Mouse (Mus musculus): ENCODE data around the gene Casp6. TPM values are rescaled to one million over a fixed set of nuclear protein-coding genes. Genes with fewer than 3 reads are reported as not detected.

Gene Casp6
- polyA plus RNA-seq, 1 experiment from 2014 or later = 53.3 TPM

DNA sequence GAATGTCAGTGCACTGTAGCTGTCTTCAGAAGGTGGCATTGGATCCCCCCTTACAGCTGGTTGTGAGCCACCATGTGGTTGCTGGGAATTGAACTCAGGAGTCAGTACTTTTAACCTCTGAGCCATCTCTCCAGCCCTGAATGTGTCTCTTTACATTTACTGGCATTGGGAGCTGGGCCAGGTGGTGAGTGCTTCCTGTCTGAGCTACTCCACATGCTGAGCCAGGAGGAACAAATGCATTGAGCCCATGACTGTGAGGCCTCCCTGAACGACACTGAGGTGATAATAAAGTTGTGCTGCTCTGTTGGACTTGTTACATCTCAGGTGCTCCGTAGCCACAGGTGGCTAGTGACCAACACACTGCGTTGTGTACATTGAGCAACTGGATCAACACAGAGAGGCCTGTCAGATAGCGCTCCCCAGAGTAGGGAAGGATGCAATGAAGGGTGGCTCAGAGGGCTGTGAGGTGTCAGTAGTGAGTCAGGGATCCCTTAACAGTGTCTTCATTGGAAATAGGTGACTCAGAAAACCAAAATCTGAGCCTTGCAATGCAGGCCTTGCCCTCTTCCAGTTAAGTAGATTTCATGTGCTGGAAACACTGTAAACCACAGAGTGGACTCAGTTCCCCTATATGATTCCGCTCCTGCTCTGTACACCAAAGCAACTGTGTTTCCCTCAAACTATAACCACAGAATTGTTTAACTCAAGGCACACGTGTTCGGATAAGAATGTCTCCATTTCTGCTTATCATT is 3.3 kb downstream of the Casp6 start:
- Histone ChIP-seq H3K4me1 (ENCODE audit: control insufficient read depth, insufficient read depth, low read length) (peaks cover 10% of the 10 kb centered on the region), H3K27ac (replicated peaks; ENCODE audit: low read depth, low read length) (no peak overlapping the region), H3K4me3 (ENCODE audit: low read depth, low read length) (no peak overlapping the region), H3K36me3 (ENCODE audit: control insufficient read depth, insufficient read depth, low read length) (peaks cover 17% of the 10 kb centered on the region), H3K4me2 (ENCODE audit: low read depth, low read length) (no peak overlapping the region), H3K9me3 (ENCODE audit: control insufficient read depth, low read length) (no peaks in the 10 kb centered on the region), H3K27me3 (replicated peaks; ENCODE audit: control insufficient read depth, insufficient read depth, low read length) (no peaks in the 10 kb centered on the region), H3K9ac (ENCODE audit: low read depth, low read length) (no peak overlapping the region)
- no peak for DNase-seq (ENCODE audit: low spot score)
- ATAC-seq (ENCODE audit: low read depth) = no peak
- WGBS = 83% methylated on average over 7 of the region's 7 CpGs

DNA sequence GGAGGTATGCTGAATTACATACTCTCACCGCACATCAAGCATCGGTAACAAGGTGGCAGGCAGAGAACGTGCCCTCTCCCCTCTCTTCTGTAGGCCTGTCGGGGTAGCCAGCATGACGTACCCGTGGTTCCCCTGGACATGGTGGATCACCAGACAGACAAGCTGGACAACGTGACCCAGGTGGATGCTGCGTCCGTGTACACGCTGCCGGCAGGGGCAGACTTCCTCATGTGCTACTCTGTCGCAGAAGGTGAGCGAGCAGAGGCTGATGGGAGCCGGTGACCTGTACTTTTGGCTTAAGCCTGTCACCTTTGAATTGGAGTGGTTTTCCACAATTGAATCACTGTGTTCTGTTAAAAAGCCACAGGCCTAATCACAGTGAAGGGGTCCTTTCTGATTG is 10.8 kb downstream of the Casp6 start:
- Histone ChIP-seq H3K4me2 (ENCODE audit: low read depth, low read length) (no peak overlapping the region), H3K9ac (ENCODE audit: low read depth, low read length) (no peak overlapping the region), H3K36me3 (ENCODE audit: control insufficient read depth, insufficient read depth, low read length) (peaks cover 68% of the 10 kb centered on the region), H3K9me3 (ENCODE audit: control insufficient read depth, low read length) (no peaks in the 10 kb centered on the region), H3K27ac (replicated peaks; ENCODE audit: low read depth, low read length) (no peak overlapping the region), H3K27me3 (replicated peaks; ENCODE audit: control insufficient read depth, insufficient read depth, low read length) (no peaks in the 10 kb centered on the region), H3K4me3 (ENCODE audit: low read depth, low read length) (no peak overlapping the region), H3K4me1 (ENCODE audit: control insufficient read depth, insufficient read depth, low read length) (no peaks in the 10 kb centered on the region)
- 96% methylated on average over 14 of the region's 14 CpGs for whole genome bisulfite sequencing
- DNase-seq (ENCODE audit: low spot score) (no peak), ATAC-seq (ENCODE audit: low read depth) (no peak)

DNA sequence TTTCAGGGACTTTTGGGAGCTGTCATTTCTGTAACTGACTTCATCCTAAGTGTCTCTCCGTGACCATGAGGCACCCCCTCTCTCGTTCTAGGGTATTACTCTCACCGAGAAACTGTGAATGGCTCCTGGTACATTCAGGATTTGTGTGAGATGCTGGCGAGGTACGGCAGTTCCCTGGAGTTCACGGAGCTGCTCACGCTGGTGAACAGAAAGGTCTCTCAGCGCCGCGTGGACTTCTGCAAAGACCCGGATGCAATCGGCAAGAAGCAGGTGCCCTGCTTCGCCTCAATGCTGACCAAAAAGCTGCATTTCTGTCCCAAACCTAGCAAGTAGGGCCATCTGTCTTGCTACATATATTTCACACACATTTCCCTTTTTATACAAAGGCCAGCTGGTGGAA is 12.0 kb downstream of the Casp6 start:
- DNase-seq (ENCODE audit: low spot score) = no peak
- peaks cover 63% of the 10 kb centered on the region for H3K36me3 ChIP-seq (ENCODE audit: control insufficient read depth, insufficient read depth, low read length)
- H3K27ac ChIP-seq (replicated peaks; ENCODE audit: low read depth, low read length) = no peak overlapping the region
- no peak overlapping the region; the same call in 1 of the 2 replicates for H3K9ac ChIP-seq (ENCODE audit: low read depth, low read length)
- no peaks in the 10 kb centered on the region for H3K27me3 ChIP-seq (replicated peaks; ENCODE audit: control insufficient read depth, insufficient read depth, low read length)
- WGBS = 93% methylated on average over 13 of the region's 13 CpGs
- no peak overlapping the region for H3K4me3 ChIP-seq (ENCODE audit: low read depth, low read length)
- H3K4me1 ChIP-seq (ENCODE audit: control insufficient read depth, insufficient read depth, low read length) = no peaks in the 10 kb centered on the region
- no peak overlapping the region for H3K4me2 ChIP-seq (ENCODE audit: low read depth, low read length)
- ATAC-seq (ENCODE audit: low read depth) = no peak
- H3K9me3 ChIP-seq (ENCODE audit: control insufficient read depth, low read length) = no peaks in the 10 kb centered on the region

DNA sequence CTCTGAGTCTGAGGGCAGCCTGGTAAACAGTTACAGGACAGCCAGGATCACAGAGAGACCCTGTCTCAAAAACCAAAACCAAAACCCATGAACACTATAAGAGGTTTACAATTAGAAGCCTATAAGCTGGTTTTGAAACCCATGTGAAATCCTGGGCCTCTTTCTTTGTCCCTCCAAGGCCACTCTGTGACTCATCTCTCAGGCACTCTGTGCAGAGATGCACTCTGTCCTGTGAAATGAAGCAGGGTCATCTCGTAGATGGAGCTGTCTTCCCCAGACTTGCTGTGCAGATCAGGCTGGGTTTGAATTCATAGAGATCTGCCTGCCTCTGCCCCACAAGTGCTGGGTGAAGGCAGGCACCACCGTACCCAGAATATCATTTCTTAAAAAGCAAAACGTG is 16.2 kb downstream of the Casp6 start:
- Histone ChIP-seq H3K27me3 (replicated peaks; ENCODE audit: control insufficient read depth, insufficient read depth, low read length) (no peaks in the 10 kb centered on the region), H3K4me2 (ENCODE audit: low read depth, low read length) (no peak overlapping the region), H3K27ac (replicated peaks; ENCODE audit: low read depth, low read length) (no peak overlapping the region), H3K4me3 (ENCODE audit: low read depth, low read length) (no peak overlapping the region), H3K36me3 (ENCODE audit: control insufficient read depth, insufficient read depth, low read length) (peaks cover 22% of the 10 kb centered on the region), H3K9me3 (ENCODE audit: control insufficient read depth, low read length) (no peaks in the 10 kb centered on the region), H3K9ac (ENCODE audit: low read depth, low read length) (no peak overlapping the region), H3K4me1 (ENCODE audit: control insufficient read depth, insufficient read depth, low read length) (no peaks in the 10 kb centered on the region)
- WGBS = 82% methylated on average over 3 of the region's 3 CpGs
- ATAC-seq (ENCODE audit: low read depth) (no peak), DNase-seq (ENCODE audit: low spot score) (no peak)

DNA sequence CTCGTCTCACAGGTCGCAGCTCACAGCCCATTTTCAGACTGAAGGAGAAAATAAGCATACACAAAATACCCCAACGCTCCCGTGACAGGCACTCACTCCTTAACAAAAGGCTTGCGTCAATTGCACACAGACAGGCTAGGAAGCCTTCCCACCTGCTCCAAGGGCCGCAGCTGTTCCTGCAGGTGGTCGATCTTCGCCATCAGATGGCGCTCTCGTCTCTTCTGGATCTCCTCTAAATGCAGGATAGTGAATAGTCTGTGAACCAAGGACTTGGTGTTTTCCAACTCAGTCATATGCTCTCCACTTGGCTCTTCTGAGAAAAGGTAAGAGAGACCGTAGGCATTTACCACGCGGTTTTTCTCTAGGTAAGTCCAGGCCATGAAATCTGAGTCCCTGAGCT is 17.2 kb downstream of the Casp6 start:
- Histone ChIP-seq H3K9me3 (ENCODE audit: control insufficient read depth, low read length) (no peaks in the 10 kb centered on the region), H3K4me2 (ENCODE audit: low read depth, low read length) (no peak overlapping the region), H3K9ac (ENCODE audit: low read depth, low read length) (no peak overlapping the region), H3K4me1 (ENCODE audit: control insufficient read depth, insufficient read depth, low read length) (no peaks in the 10 kb centered on the region), H3K4me3 (ENCODE audit: low read depth, low read length) (no peak overlapping the region), H3K27me3 (replicated peaks; ENCODE audit: control insufficient read depth, insufficient read depth, low read length) (no peaks in the 10 kb centered on the region), H3K27ac (replicated peaks; ENCODE audit: low read depth, low read length) (no peak overlapping the region), H3K36me3 (ENCODE audit: control insufficient read depth, insufficient read depth, low read length) (peaks cover 12% of the 10 kb centered on the region)
- DNase-seq (ENCODE audit: low spot score) = peak; percentile 79
- ATAC-seq (ENCODE audit: low read depth) = peak; percentile 81
- WGBS = 17% methylated on average over 13 of the region's 13 CpGs

DNA sequence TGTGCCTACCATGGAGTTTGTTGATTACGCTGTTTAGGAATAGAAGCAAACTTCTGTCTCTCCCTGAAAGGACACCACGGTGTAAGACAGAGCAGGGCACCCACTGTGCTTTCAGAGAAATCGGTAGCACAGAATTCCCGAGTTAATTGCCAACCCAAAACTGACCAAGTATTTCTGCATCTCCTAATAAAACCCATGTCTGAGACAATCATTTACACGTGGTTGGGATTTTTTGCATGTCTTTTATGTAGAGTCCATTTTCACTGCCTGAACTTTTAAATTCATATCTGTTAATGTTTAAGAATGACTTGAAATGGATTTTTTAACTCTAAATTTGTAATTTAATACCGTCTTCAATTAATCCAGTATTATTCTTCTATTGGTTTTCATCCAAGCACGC is 22.4 kb downstream of the Casp6 start:
- Histone ChIP-seq H3K27me3 (replicated peaks; ENCODE audit: control insufficient read depth, insufficient read depth, low read length) (no peaks in the 10 kb centered on the region), H3K4me2 (ENCODE audit: low read depth, low read length) (no peak overlapping the region), H3K9me3 (ENCODE audit: control insufficient read depth, low read length) (no peaks in the 10 kb centered on the region), H3K9ac (ENCODE audit: low read depth, low read length) (no peak overlapping the region), H3K4me3 (ENCODE audit: low read depth, low read length) (no peak overlapping the region), H3K4me1 (ENCODE audit: control insufficient read depth, insufficient read depth, low read length) (no peaks in the 10 kb centered on the region), H3K36me3 (ENCODE audit: control insufficient read depth, insufficient read depth, low read length) (no peaks in the 10 kb centered on the region), H3K27ac (replicated peaks; ENCODE audit: low read depth, low read length) (no peak overlapping the region)
- DNase-seq (ENCODE audit: low spot score) = no peak
- 88% methylated on average over 7 of the region's 7 CpGs for WGBS
- no peak for ATAC-seq (ENCODE audit: low read depth)

DNA sequence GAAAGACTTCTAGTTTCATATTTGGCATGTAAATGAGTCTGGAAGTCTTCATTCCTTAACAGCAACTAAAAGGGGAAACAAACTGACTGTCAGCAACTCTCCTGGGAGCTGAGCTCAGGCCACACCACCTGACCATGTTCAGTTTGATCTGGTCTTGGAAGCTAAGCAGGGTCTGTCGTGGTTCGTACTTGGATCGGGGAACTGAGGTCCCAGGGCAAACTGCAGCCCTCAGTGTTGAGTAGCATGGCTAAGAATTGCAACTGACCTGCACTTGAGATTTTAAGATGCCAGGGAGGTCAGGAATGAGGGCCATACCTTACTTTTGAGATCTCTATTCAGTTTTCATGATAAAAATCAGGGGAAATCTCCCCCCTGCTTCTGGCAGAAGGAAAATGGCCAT is 24.6 kb downstream of the Casp6 start:
- Histone ChIP-seq H3K27me3 (replicated peaks; ENCODE audit: control insufficient read depth, insufficient read depth, low read length) (no peaks in the 10 kb centered on the region), H3K9me3 (ENCODE audit: control insufficient read depth, low read length) (no peaks in the 10 kb centered on the region), H3K4me3 (ENCODE audit: low read depth, low read length) (no peak overlapping the region), H3K27ac (replicated peaks; ENCODE audit: low read depth, low read length) (no peak overlapping the region), H3K9ac (ENCODE audit: low read depth, low read length) (no peak overlapping the region), H3K4me1 (ENCODE audit: control insufficient read depth, insufficient read depth, low read length) (no peaks in the 10 kb centered on the region), H3K36me3 (ENCODE audit: control insufficient read depth, insufficient read depth, low read length) (no peaks in the 10 kb centered on the region), H3K4me2 (ENCODE audit: low read depth, low read length) (no peak overlapping the region)
- no peak for DNase-seq (ENCODE audit: low spot score)
- ATAC-seq (ENCODE audit: low read depth) = no peak
- 82% methylated on average over 3 of the region's 3 CpGs for WGBS

DNA sequence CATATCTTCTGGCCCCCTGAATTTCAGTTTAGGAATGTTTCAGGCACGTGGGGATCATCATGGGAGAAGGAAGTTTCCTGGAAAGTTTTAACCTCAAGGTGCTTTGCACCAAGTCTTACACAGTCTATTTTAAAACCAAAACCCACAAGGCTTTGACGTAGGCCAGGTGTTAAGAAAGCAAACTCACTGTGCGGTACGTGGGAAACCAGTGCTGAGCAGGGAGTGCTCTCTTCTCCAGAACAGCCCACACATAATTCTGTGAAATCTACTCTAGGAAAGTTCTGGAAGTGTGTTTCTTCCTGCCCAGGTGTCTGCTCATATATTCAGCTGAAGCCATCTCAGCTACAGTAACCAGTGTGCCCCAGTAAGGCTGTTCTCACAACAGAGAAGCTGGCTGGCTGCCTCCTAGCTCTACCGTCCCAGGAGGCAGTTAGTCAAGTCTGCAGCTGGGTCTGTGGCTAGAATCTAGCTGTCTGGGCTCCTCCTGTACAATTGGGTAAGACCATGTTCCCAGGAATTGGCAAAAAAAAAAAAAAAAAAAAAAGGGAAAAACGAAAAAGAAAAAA is 29.1 kb downstream of the Casp6 start:
- no peak for ATAC-seq (ENCODE audit: low read depth)
- no peak for DNase-seq (ENCODE audit: low spot score)

DNA sequence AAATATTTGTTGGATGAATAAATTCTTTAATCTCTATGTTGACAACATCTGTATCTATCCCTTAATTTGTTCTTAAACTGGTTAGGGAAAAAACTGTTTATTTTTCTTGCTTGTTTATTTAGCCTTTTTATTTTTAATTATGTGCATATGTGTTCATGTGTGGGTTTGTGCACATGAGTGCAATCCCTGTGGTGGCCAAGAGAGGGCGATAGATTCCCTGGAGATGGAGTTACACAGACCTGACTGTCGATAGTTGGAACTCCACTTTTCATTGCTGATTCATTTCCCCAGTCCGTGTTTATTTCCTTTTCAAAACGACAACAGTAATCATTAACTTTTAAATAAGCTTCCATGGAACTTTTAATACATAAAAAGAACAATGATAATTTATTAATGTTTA is 31.2 kb downstream of the Casp6 start:
- no peak overlapping the region for H3K4me2 ChIP-seq (ENCODE audit: low read depth, low read length)
- ATAC-seq (ENCODE audit: low read depth) (no peak), DNase-seq (ENCODE audit: low spot score) (no peak)
- H3K27ac ChIP-seq (replicated peaks; ENCODE audit: low read depth, low read length) = no peak overlapping the region
- WGBS = 52% methylated on average over 4 of the region's 4 CpGs
- H3K27me3 ChIP-seq (replicated peaks; ENCODE audit: control insufficient read depth, insufficient read depth, low read length) = no peaks in the 10 kb centered on the region
- no peaks in the 10 kb centered on the region for H3K36me3 ChIP-seq (ENCODE audit: control insufficient read depth, insufficient read depth, low read length)
- H3K9ac ChIP-seq (ENCODE audit: low read depth, low read length) = no peak overlapping the region
- peaks cover under 1% of the 10 kb centered on the region; the same call in 1 of the 2 replicates for H3K4me1 ChIP-seq (ENCODE audit: control insufficient read depth, insufficient read depth, low read length)
- no peaks in the 10 kb centered on the region for H3K9me3 ChIP-seq (ENCODE audit: control insufficient read depth, low read length)
- no peak overlapping the region for H3K4me3 ChIP-seq (ENCODE audit: low read depth, low read length)

More for the DNA sequence above, 29.1 kb downstream of the Casp6 start:
- WGBS = 65% methylated on average over 6 of the region's 6 CpGs
- no peaks in the 10 kb centered on the region for H3K36me3 ChIP-seq (ENCODE audit: control insufficient read depth, insufficient read depth, low read length)
- no peak overlapping the region for H3K4me3 ChIP-seq (ENCODE audit: low read depth, low read length)
- no peaks in the 10 kb centered on the region for H3K4me1 ChIP-seq (ENCODE audit: control insufficient read depth, insufficient read depth, low read length)
- H3K9ac ChIP-seq (ENCODE audit: low read depth, low read length) = no peak overlapping the region
- H3K4me2 ChIP-seq (ENCODE audit: low read depth, low read length) = no peak overlapping the region
- H3K27ac ChIP-seq (replicated peaks; ENCODE audit: low read depth, low read length) = no peak overlapping the region
- H3K27me3 ChIP-seq (replicated peaks; ENCODE audit: control insufficient read depth, insufficient read depth, low read length) = no peaks in the 10 kb centered on the region
- no peaks in the 10 kb centered on the region for H3K9me3 ChIP-seq (ENCODE audit: control insufficient read depth, low read length)

All from embryonic facial prominence, embryonic 14.5 days (tissue).